Mouse (Mus musculus): ENCODE results near the gene Gm49369.

DNA sequence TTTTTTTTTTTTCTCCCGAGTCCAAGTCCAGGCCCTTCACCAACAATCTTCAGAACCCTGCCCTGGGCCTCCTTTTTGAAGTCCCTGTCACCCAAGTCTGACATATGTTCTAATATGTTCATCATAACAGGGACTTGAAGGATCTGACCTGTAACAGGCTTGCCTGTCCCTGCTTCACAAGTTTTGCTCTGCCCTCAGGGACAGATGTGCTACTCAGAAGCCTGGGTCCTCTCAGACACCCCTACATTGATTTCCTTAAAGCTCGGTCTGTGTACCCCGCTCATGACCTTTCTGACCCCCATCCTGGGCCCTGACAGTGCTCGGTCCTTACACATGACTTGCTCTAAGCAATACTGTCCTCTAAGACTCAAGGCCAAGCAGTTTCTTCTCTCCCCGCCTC lies 9.4 kb downstream of the Gm49369 start:
- no peak for TF ChIP-seq CTCF (IDR thresholded peaks at IDR 0.05; ENCODE audit: low read depth, low read length)
- TF ChIP-seq POLR2A (IDR thresholded peaks at IDR 0.05; ENCODE audit: extremely low read depth, insufficient read depth, low read length) = no peak
